Mouse (Mus musculus) thymus, postnatal 25 days (tissue): ENCODE measurements around the gene Rpl36-ps4.
"Not testable (repeated sequence)": the region's sequence is repeated elsewhere in the genome, so short reads cannot be mapped to it uniquely, and the experiment has no call there.

Experiments
- DNase-seq: peaks from one replicate; pipeline ENCODE4 v3.0.0; 2022

Gene Rpl36-ps4

GRCm38 (mm10) chr17:87948965-87949584 lies 28.3 kb downstream of the Rpl36-ps4 start:
- DNase-seq, result peak; percentile 80

- not testable (repeated sequence) for DNase-seq
Observed at GRCm38 (mm10) chr17:87954618-87955124, 33.9 kb downstream of the Rpl36-ps4 start.

DNA sequence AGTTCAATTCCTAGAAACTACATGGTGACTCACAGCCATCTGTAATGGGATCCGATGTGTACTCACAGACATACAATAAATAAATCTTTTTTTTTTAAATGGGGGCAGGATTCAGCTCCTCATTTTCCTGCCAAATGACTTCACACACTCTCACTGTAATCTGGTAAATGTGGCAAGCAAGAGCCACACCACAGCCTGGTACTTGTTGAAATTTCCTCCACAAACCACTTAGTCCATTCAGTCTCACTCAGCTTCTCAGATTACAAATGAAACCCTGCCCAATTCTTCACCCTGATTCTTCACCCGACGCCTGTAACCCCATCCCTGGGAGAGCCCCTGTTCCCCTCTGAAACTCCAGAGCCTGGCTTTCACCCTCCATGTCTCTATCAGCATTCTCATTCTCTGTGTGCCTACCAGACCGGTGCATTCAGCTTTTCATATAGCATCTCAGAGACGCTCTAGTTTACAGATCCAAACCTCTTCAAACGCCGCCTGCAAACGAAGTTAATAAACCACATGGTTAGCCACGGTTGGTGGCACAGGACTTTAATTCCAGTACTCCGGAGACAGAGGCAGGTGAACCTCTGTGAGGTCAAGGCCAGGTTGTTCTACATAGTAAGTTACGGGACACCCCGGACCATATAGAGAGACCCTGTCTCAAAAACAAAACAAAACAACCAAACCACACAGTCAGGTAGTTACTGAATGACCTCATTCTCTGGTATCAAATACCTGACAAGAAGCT lies 36.5 kb downstream of the Rpl36-ps4 start:
- no peak for DNase-seq

GRCm38 (mm10) chr17:87958283-87958682 lies 37.5 kb downstream of the Rpl36-ps4 start:
- DNase-seq, result peak; percentile 34

GRCm38 (mm10) chr17:87959406-87959805 lies 38.6 kb downstream of the Rpl36-ps4 start:
- DNase-seq, result not testable (repeated sequence)

DNA sequence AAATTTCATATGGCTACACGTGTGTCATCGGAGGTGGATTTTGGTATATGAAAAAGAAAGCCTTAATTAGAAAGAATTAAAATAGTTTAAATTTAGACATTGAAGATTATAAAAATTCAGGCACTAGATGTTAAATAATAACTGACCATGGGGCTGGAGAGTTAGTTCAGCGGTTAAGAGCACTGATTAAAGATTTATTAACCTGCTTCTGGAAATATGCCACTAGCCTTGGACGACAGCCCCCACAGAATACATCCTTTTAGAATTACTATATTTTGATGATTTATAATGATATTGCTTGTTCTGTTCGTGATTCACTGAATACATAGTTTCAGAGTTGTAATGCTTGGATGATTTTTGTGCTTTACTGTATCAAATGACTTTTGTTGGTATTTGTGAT lies 39.2 kb downstream of the Rpl36-ps4 start:
- DNase-seq, result not testable (repeated sequence)

GRCm38 (mm10) chr17:87963081-87964075 lies 42.6 kb downstream of the Rpl36-ps4 start:
- no peak for DNase-seq

DNA sequence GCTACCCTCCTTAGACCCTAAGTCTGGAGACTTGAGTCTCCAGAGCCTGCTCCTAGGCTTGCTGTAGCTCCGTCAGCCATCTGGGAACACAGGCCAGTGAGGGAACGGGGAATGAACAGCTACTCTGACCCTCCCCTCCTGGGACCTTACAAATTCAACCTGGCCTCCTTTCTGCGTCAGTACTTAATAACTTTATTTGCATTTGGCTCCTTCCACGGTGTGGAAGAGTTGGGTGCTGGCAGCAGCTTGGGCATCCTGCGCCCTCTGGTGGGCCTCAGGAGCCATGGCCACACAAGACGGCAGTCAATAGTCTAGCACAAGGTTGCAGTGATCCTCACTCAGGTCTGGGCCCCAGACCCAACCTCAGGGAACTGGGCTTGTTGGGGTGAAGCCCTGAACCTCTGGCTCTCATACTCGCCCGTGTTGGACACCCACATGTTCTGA lies 47.7 kb downstream of the Rpl36-ps4 start:
- peak; percentile 13 for DNase-seq
